Mouse (Mus musculus) forebrain, postnatal 0 days (tissue): ENCODE results near the gene Tmod3. TPM values are rescaled to one million over a fixed set of nuclear protein-coding genes. Genes with fewer than 3 reads are reported as not detected.

Experiments
- ATAC-seq: fragments of 200-750 bp; cut with Nextera tagmentation; 2 replicates; pipeline ENCODE4 v1.8.0; 2017; ENCODE audit warnings: mild to moderate bottlenecking, moderate library complexity
- DNase-seq: peaks from one replicate; pipeline ENCODE4 v3.0.0-alpha.2; 2015
- H3K27ac ChIP-seq: fragments of 300-500 bp; sonication (generic); 2 replicates; pipeline ENCODE4 v1.5.1; 2014; ENCODE audit warnings: low read depth, mild to moderate bottlenecking, antibody characterized with exemption, low read length, moderate library complexity, mixed read lengths
- H3K27me3 ChIP-seq: fragments of 300-500 bp; sonication (generic); 2 replicates; pipeline ENCODE4 v1.6.1; 2014; ENCODE audit warnings: mild to moderate bottlenecking, low read length, mixed read lengths; ENCODE audit not compliant: insufficient read depth
- H3K36me3 ChIP-seq: fragments of 300-500 bp; sonication (generic); 2 replicates; pipeline ENCODE4 v1.6.1; 2014; ENCODE audit warnings: mild to moderate bottlenecking, moderate library complexity; ENCODE audit not compliant: insufficient read depth
- H3K4me1 ChIP-seq: fragments of 300-500 bp; sonication (generic); 2 replicates; pipeline ENCODE4 v1.6.1; 2014; ENCODE audit warnings: antibody characterized with exemption; ENCODE audit not compliant: insufficient read depth
- H3K4me2 ChIP-seq: fragments of 300-500 bp; sonication (generic); 2 replicates; pipeline ENCODE4 v1.6.1; 2014; ENCODE audit warnings: low read depth, mild to moderate bottlenecking, moderate library complexity
- H3K4me3 ChIP-seq: fragments of 300-500 bp; sonication (generic); 2 replicates; pipeline ENCODE4 v1.5.1; 2014; ENCODE audit warnings: low read depth, low read length, mixed read lengths
- H3K9ac ChIP-seq: fragments of 300-500 bp; sonication (generic); 2 replicates; pipeline ENCODE4 v1.6.1; 2014; ENCODE audit warnings: mild to moderate bottlenecking
- H3K9me3 ChIP-seq: fragments of 300-500 bp; sonication (generic); 2 replicates; pipeline ENCODE4 v1.6.1; 2016; ENCODE audit warnings: low read length
- CTCF ChIP-seq: sonication (generic); IDR thresholded peaks from 2 replicates; pipeline ENCODE4 v1.5.1; 2016; ENCODE audit warnings: antibody characterized with exemption, control low read depth, low read depth
- WGBS: fragments of 180-500 bp; shearing (Covaris S2); extraction: QIAGEN DNeasy Blood & Tissue Kit; methylation state at CpG from one replicate; pipeline ENCODE4 v1.1.7; 2014; 5-methylcytosine and 5-hydroxymethylcytosine counted together
- polyA plus RNA-seq: library from polyadenylated mRNA; unstranded; fragments of >200 nt; fragmentation: Nextera tagmentation; extraction: Ambion mirVana; gene quantifications from 2 replicates; pipeline ENCODE4 v1.2.1, GENCODE M21; 2015
- total RNA-seq: library from RNA; depleted of rRNA; stranded (reverse); fragments of >200 nt; gene quantifications from 2 replicates; pipeline ENCODE4 v1.2.3, GENCODE M21; 2014; rRNA removed

Tmod3 gene
- total and polyA plus RNA-seq, 2 experiments from 2014 or later = 55.1 to 78.6 TPM

GRCm38 (mm10) chr9:75453994-75454393 is 105.5 kb downstream of the Tmod3 start:
- 90% methylated on average over 2 of the region's 2 CpGs for WGBS

DNA sequence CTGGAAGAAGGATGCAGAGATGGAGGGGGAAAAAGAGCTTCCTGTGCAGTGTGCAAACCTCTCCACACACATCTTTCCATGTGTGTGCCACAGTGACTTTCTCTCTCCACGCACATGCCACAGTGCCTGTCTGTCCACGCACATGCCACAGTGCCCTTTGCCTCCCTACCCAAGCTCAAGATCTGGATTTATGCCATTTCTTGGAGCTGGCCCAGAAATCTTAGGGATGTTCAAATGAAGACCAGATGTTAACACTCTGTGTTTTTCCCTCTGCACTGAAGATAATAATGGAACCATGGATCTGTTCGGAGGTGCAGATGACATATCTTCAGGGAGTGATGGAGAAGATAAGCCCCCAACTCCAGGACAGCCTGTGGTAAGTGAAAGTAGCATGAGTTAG is 111.4 kb downstream of the Tmod3 start:
- ATAC-seq (no peak), DNase-seq (no peak)
- TF ChIP-seq CTCF = no peak
- Histone ChIP-seq H3K27ac (no peak overlapping the region), H3K4me1 (no peaks in the 10 kb centered on the region), H3K9me3 (no peaks in the 10 kb centered on the region), H3K9ac (no peak overlapping the region), H3K27me3 (no peaks in the 10 kb centered on the region), H3K4me2 (no peak overlapping the region), H3K36me3 (peaks cover 59% of the 10 kb centered on the region), H3K4me3 (no peak overlapping the region)
- 88% methylated on average over 3 of the region's 3 CpGs for WGBS

More at GRCm38 (mm10) chr9:75453994-75454393, 105.5 kb downstream of the Tmod3 start:
- H3K27ac ChIP-seq = no peak overlapping the region
- H3K4me3 ChIP-seq = no peak overlapping the region
- H3K36me3 ChIP-seq = peaks cover 78% of the 10 kb centered on the region
- H3K9ac ChIP-seq = no peak overlapping the region
- no peaks in the 10 kb centered on the region for H3K27me3 ChIP-seq
- DNase-seq (no peak), ATAC-seq (no peak)
- no peaks in the 10 kb centered on the region for H3K9me3 ChIP-seq
- no peaks in the 10 kb centered on the region for H3K4me1 ChIP-seq
- TF ChIP-seq CTCF = no peak
- no peak overlapping the region for H3K4me2 ChIP-seq

Other genes starting within 250 kb of the Tmod3 start
- gene Bcl2l10, start 211.9 kb downstream of the Tmod3 start, total RNA-seq = not detected in 2 replicates
- gene Bcl2l10, start 211.9 kb downstream of the Tmod3 start, polyA plus RNA-seq = not detected in 2 replicates
- gene Mapk6, start 149.7 kb downstream of the Tmod3 start, total RNA-seq = 121 and 157 TPM in 2 replicates
- gene Mapk6, start 149.7 kb downstream of the Tmod3 start, polyA plus RNA-seq = 69.5 and 94.2 TPM in 2 replicates
- 33.4 and 37.3 TPM in 2 replicates for gene Leo1, start 118.1 kb downstream of the Tmod3 start, total RNA-seq
- 31.4 and 39.8 TPM in 2 replicates for gene Leo1, start 118.1 kb downstream of the Tmod3 start, polyA plus RNA-seq
- 164 and 185 TPM in 2 replicates for gene Tmod2, start 51.7 kb upstream of the Tmod3 start, total RNA-seq
- 224 and 406 TPM in 2 replicates for gene Tmod2, start 51.7 kb upstream of the Tmod3 start, polyA plus RNA-seq
- gene Lysmd2, start 66.1 kb upstream of the Tmod3 start, total RNA-seq = 36.2 and 44.7 TPM in 2 replicates
- 39.5 and 40.8 TPM in 2 replicates for gene Lysmd2, start 66.1 kb upstream of the Tmod3 start, polyA plus RNA-seq
- gene Scg3, start 124.4 kb upstream of the Tmod3 start, total RNA-seq = 145 and 172 TPM in 2 replicates
- gene Scg3, start 124.4 kb upstream of the Tmod3 start, polyA plus RNA-seq = 116 and 137 TPM in 2 replicates
- 2.4 and 3.0 TPM in 2 replicates for gene Bmp5, start 215.7 kb upstream of the Tmod3 start, total RNA-seq
- 1.7 and 2.2 TPM in 2 replicates for gene Bmp5, start 215.7 kb upstream of the Tmod3 start, polyA plus RNA-seq